Mouse (Mus musculus) NIH3T3 (cell line): ENCODE data around the gene Olfr823.
A peak's percentile ranks its signal among the peaks of the same experiment; 100 is the strongest.
"Not testable (repeated sequence)": the region's sequence is repeated elsewhere in the genome, so short reads cannot be mapped to it uniquely, and the experiment has no call there.

Experiments used
- DNase-seq: peaks from one replicate; pipeline ENCODE4 v3.0.0-alpha.2; 2012; ENCODE audit warnings: low read depth

The Olfr823 gene

DNA sequence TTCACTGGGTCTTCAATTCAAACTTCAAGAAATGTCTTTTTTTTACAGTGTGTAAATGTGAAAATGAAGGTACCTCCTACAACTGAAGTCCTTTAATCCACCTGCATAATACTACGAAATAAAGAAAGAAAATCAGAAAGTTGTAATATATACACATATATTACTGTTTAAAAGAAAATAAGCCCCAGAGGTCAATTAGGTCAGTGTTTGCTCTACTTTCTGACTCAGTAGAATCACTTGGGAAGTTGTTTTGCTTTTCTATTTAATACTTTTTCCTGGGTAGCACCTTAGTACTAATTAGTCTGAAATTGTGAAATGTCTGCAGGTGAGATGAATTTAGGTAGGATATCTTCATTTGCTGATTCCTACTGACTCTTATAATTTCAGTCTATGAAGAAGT is at the start of gene Olfr823:
TSS of gene Olfr823 (minus strand) at position 101 of the 400 bp plus-strand sequence.
- DNase-seq: not testable (repeated sequence)

GRCm38 (mm10) chr10:130144121-130144520 is 28.9 kb upstream of the Olfr823 start:
- DNase-seq: no peak

DNA sequence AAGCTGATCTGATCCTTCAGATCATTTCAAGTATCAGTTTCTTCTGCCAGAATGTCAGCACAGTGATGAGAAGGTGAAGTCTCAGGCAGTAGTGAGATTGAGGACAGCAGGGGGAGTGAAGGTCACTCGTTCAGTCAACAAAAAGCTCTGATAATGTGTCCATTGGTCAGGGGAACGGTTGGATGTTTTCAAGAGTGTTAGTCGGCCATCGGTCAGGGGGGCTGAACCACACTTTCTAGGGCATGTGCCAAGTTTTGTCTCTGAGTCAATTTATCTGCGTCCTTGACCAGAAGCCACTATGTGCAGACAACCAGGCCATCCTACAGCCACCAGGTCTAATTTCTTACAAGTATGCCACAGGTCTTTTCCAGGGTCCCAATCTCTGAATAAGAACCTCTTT is 27.3 kb upstream of the Olfr823 start:
- DNase-seq: not testable (repeated sequence)

- DNase-seq: no peak
Measured at GRCm38 (mm10) chr10:130134811-130135210, 19.6 kb upstream of the Olfr823 start.

- not testable (repeated sequence) for DNase-seq
Measured at GRCm38 (mm10) chr10:130129900-130130299, 14.7 kb upstream of the Olfr823 start, which contains the start of gene Olfr824. TSS of gene Olfr824 (minus strand) at chr10:130130000.

DNA sequence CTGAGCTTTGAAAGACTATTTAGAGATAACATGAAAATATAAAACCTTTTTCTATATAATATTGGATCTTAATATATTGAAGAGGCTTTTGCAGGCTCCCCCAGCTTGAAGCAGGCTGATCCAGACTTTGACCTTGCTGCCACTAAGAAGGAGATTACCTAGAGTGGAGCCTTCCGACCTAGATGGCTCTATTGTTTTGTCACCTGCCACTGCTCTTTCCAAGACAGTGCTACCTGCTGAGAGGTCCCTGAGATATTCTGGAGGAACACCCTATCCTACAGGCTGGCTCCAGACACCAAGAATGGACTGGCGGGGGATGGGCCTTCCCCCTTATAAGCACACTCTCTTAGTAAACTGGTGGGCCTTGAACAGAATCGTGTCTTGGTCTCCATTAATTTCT is 862 bp upstream of the Olfr823 start:
- not testable (repeated sequence) for DNase-seq

- DNase-seq: peak; percentile 25
Measured at GRCm38 (mm10) chr10:130096104-130096503, 19.1 kb downstream of the Olfr823 start.

GRCm38 (mm10) chr10:130092838-130093440 is 22.2 kb downstream of the Olfr823 start:
- peak; percentile 80 for DNase-seq

- DNase-seq: no peak
Measured at GRCm38 (mm10) chr10:130070910-130071309, 44.3 kb downstream of the Olfr823 start, which contains the start of gene Olfr822. TSS of gene Olfr822 (plus strand) at chr10:130071210.
